Mouse (Mus musculus) neural tube, embryonic 13.5 days (tissue): Measurements from ENCODE around the gene Palm. TPM values are rescaled to one million over a fixed set of nuclear protein-coding genes. Genes with fewer than 3 reads are reported as not detected.
A peak's percentile ranks its signal among the peaks of the same experiment; 100 is the strongest.

Experiments used
- ATAC-seq: fragments of 200-750 bp; cut with Nextera tagmentation; 2 replicates; pipeline ENCODE4 v1.8.0; 2017; ENCODE audit warnings: low read depth, mild to moderate bottlenecking, moderate TSS enrichment, moderate library complexity
- H3K27ac ChIP-seq: fragments of 300-500 bp; sonication (generic); replicated peaks from 2 replicates; pipeline ENCODE4 v1.5.1; 2015; ENCODE audit warnings: moderate library complexity, mild to moderate bottlenecking, inconsistent platforms
- H3K27me3 ChIP-seq: fragments of 300-500 bp; sonication (generic); 2 replicates; pipeline ENCODE4 v1.6.1; 2015; ENCODE audit warnings: mild to moderate bottlenecking, inconsistent platforms
- H3K36me3 ChIP-seq: fragments of 300-500 bp; sonication (generic); 2 replicates; pipeline ENCODE4 v1.6.1; 2015; ENCODE audit warnings: mild to moderate bottlenecking, inconsistent platforms
- H3K4me1 ChIP-seq: fragments of 300-500 bp; sonication (generic); replicated peaks from 2 replicates; pipeline ENCODE4 v1.6.1; 2015; ENCODE audit warnings: inconsistent platforms
- H3K4me2 ChIP-seq: fragments of 300-500 bp; sonication (generic); 2 replicates; pipeline ENCODE4 v1.6.1; 2015; ENCODE audit warnings: inconsistent platforms, mild to moderate bottlenecking, moderate library complexity
- H3K4me3 ChIP-seq: fragments of 300-500 bp; sonication (generic); 2 replicates; pipeline ENCODE4 v1.5.1; 2015; ENCODE audit warnings: mild to moderate bottlenecking, inconsistent platforms
- H3K9ac ChIP-seq: fragments of 300-500 bp; sonication (generic); 2 replicates; pipeline ENCODE4 v1.6.1; 2015; ENCODE audit warnings: moderate library complexity, mild to moderate bottlenecking, inconsistent platforms
- H3K9me3 ChIP-seq: fragments of 300-500 bp; sonication (generic); 2 replicates; pipeline ENCODE4 v1.6.1; 2016; ENCODE audit warnings: inconsistent platforms
- WGBS: fragments of 180-500 bp; shearing (Covaris S2); methylation state at CpG from one replicate; pipeline ENCODE4 v1.1.7; 2015; 5-methylcytosine and 5-hydroxymethylcytosine counted together
- polyA plus RNA-seq: library from polyadenylated mRNA; unstranded; fragments of >200 nt; fragmentation: Nextera tagmentation; extraction: Ambion mirVana; gene quantifications from 2 replicates; pipeline ENCODE4 v1.2.1, GENCODE M21; 2015

Gene Palm
- polyA plus RNA-seq, 1 experiment from 2014 or later, result 231 TPM

DNA sequence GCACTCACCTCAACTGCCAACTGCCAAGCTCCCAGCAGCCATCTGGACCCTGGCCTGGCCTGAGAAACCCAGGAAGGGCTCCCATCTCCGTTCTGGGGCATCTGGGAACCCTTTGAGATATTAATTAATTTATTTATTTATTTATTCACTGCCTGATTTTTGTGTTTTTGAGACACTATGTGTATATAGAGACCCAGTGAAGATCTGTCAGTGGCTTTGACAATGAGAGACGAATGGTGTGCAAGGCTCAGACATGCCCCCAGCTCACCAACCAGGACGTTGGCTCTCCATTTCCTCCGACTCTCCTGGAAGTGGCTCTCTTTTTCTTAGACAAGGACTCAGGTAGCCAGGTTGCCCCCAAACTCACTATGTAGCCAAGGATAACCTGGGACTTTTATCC lies 2.5 kb upstream of the Palm start, which contains the start of gene Prss57:
Gene Prss57 (minus strand): TSS at position 101 of the 400 bp plus-strand sequence.
- H3K4me3 ChIP-seq, result no peak within 1 kb of the TSS
- 87% methylated on average over 4 of the region's 4 CpGs for WGBS
- ATAC-seq, result no peak

DNA sequence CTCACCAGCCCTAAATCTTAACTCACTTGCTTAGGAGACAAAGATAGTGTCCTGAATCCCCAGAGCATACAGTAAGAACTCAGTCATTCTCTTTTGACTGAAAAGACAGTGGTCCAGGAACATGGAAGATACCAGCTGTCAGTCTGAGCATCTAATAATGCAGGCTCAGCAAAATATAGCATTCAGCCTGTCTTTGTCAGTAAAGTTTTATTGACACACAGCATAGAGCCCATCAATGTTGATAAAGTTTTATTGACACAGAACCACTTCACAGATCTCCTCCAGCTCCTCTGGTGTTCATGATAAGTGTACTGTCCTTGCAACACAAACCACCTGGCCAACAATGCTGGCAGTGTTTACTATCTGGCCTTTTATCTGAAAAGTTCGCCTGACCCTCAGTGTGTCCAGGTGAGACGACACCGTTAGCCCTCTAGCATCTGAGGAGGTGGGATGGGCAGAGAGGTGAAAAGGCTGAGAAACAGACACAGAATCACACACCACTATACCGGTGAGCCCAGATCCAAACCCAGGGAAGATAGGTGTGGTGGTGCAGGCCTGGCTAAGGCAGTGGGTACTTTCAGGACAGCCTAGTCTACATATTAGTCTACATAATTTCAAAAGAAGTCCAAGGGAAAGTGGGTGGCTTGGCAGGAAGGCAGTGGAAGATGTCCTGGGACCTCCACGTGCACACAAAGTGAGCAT lies 882 bp upstream of the Palm start:
- H3K9ac ChIP-seq, result no peak overlapping the region; the same call in 1 of the 2 replicates
- H3K4me2 ChIP-seq, result no peak overlapping the region
- 79% methylated on average over 5 of the region's 5 CpGs for WGBS

More for the DNA sequence above, 2.5 kb upstream of the Palm start, which contains the start of gene Prss57:
- H3K4me1 ChIP-seq, result peaks cover 17% of the 10 kb centered on the region
- H3K4me2 ChIP-seq, result no peak within 1 kb of the TSS
- no peak within 1 kb of the TSS for H3K27ac ChIP-seq
- no peaks in the 10 kb centered on the region for H3K36me3 ChIP-seq
- H3K9me3 ChIP-seq, result no peaks in the 10 kb centered on the region
- no peak within 1 kb of the TSS for H3K9ac ChIP-seq
- H3K27me3 ChIP-seq, result 0 out of 2 replicates have a peak, but pooled peaks cover 4% of the 10 kb centered on the region

DNA sequence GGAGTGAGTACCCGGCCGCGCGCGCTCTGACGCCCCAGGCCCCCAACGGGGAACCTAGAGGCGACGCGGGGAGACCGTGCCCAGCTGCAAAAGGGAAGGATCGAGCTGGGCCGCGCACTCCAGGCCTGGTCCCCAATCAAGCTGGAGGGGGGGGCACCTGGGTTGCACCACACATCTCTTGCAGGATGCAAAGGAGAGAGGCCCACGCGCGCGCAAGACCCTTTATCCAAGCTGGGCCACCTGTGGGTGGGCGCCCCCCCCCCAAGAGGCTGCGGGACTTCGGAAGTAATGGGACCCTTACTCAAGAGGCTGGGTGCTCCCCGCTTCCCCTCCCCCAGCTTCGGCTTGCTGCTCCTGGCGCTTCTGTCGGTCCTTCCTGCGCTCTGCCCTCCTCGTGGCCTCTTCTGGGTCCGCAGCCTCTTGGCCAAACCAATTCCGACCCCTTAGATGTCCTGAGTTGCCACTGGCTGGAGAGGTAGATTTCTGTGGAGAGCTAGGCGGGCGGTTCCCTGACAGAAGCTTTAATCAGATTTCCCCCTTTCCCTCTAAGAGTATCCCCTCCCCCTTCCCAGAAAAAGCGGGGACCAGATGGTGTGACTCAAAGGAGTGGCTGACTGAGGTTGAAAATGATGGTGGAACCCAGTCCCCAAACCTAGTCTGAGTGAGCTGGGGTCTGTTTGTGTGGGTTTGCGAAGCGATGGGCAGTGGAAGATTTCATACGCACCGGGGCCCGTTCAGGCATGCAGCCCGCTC lies 542 bp downstream of the Palm start:
- peak; percentile 60 for ATAC-seq
- Histone ChIP-seq H3K27ac (peak overlapping the region; percentile 93), H3K27me3 (no peaks in the 10 kb centered on the region), H3K9me3 (no peaks in the 10 kb centered on the region), H3K36me3 (no peaks in the 10 kb centered on the region), H3K4me1 (peaks cover 45% of the 10 kb centered on the region), H3K4me3 (peak overlapping the region; percentile 97), H3K9ac (peak overlapping the region; percentile 98), H3K4me2 (peak overlapping the region; percentile 87)
- WGBS, result 1% methylated on average over 37 of the region's 38 CpGs

More for the DNA sequence above, 882 bp upstream of the Palm start:
- Histone ChIP-seq H3K4me1 (peaks cover 34% of the 10 kb centered on the region), H3K27ac (no peak overlapping the region; the same call in 1 of the 2 replicates), H3K4me3 (no peak overlapping the region), H3K9me3 (no peaks in the 10 kb centered on the region), H3K27me3 (no peaks in the 10 kb centered on the region), H3K36me3 (no peaks in the 10 kb centered on the region)
- ATAC-seq, result no peak

DNA sequence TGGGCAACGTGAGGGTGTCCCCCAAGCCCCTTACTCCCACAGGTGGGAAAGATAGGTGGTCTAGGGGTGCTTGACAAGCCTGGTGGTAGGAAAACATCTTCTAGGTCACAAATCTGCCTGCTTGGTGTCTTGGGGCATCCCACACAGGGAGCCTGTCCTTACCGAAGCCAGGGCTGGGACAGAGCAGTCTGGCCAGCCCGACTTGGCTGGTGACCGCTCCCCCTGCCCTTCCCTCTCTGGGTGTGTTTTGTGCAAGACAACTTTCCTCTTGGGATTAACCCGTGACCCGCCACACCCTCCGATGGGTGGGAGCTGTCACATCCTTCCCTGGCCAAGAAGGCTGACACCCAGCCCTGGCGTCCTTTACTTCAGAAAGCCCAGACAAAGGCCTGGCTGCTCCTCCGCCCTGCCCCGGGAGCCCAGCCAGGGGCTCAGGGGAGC lies 1.1 kb downstream of the Palm start:
- Histone ChIP-seq H3K4me1 (peaks cover 46% of the 10 kb centered on the region), H3K4me2 (peak overlapping the region; percentile 87), H3K36me3 (no peaks in the 10 kb centered on the region), H3K4me3 (peak overlapping the region; percentile 97), H3K27ac (peak overlapping the region; percentile 93), H3K9ac (peak overlapping the region; percentile 98), H3K9me3 (no peaks in the 10 kb centered on the region), H3K27me3 (no peaks in the 10 kb centered on the region)
- ATAC-seq, result peak; percentile 28
- WGBS, result 4% methylated on average over 10 of the region's 10 CpGs

DNA sequence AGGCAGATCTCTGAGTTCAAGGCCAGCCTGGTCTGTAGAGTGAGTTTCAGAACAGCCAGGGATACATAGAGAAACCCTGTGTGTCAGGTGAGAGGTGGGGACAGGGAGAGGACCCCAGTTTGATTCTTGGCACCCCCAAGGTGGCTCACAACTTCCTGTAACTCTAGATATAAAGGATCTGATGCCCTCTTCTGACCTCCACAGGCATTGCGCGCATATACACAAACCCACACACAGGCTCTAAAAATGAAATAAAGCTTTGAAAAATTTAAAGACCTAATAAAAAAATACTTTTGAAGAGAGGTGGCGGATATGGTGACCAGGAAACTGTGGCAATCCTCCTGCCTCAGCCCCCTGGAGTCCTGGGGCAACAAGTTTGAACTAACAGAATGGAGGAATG lies 2.5 kb downstream of the Palm start:
- ATAC-seq, result no peak
- Histone ChIP-seq H3K4me2 (0 out of 2 replicates have a peak overlapping the region, but pooled peaks have one; percentile 87), H3K4me3 (no peak overlapping the region), H3K27me3 (no peaks in the 10 kb centered on the region), H3K9ac (no peak overlapping the region), H3K9me3 (no peaks in the 10 kb centered on the region), H3K4me1 (peaks cover 56% of the 10 kb centered on the region), H3K36me3 (no peaks in the 10 kb centered on the region), H3K27ac (no peak overlapping the region)
- WGBS, result 93% methylated on average over 3 of the region's 3 CpGs

DNA sequence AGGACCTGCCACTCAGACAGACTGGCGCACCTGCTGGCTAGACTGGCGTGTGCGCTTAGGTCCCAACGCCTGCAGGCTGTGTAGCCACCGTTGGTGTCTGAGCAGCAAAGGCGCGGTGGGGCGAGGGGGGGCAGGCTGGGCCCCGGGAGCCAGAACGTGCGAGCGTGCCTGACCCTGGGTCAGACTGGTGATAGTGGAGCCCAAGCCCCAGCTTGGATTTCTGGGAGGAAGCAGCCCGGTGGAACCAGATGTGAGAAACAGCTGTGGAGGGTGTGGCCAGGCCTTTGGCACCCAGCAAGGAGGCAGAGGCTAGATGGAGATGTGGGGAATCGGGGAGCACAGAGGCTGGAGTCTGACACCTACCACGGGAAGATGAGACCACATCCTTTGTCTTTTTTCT lies 4.0 kb downstream of the Palm start:
- 41% methylated on average over 15 of the region's 15 CpGs for whole genome bisulfite sequencing
- ATAC-seq, result no peak
- Histone ChIP-seq H3K27me3 (no peaks in the 10 kb centered on the region), H3K27ac (peak overlapping the region; percentile 72), H3K4me3 (peak overlapping the region; percentile 20), H3K4me1 (peaks cover 70% of the 10 kb centered on the region), H3K4me2 (peak overlapping the region; percentile 46), H3K9me3 (no peaks in the 10 kb centered on the region), H3K9ac (peak overlapping the region; percentile 66), H3K36me3 (no peaks in the 10 kb centered on the region)

DNA sequence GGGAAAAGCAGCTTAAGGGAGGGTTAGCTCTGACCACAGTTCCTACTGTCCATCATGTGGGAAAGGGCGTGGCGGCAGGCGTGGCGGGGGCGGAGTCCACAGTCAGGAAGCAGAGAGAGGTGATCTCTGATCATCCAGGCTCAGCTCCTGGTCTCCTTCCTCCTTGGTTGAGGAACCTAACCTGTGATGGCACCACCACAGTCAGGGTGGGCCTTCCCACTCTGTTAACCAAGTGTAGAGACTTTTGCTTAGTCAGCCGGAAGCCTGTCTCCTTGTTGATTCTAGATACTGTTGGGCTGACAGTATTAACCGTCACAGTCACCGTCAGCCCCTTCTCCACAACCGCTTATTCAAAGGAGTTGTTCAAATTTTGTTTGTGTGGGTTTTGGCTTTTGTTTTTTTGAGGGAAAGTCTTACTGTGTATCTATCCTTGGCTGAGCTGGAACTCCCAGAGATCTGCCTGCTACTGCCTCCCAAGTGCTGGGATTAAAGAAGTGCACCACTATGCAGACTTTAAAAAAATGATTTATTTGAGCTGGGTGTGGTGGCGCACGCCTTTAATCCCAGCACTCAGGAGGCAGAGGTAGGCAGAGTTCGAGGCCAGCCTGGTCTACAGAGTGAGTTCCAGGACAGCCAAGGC lies 5.0 kb downstream of the Palm start:
- Histone ChIP-seq H3K9ac (no peak overlapping the region), H3K27me3 (no peaks in the 10 kb centered on the region), H3K27ac (no peak overlapping the region), H3K36me3 (no peaks in the 10 kb centered on the region), H3K4me1 (peaks cover 81% of the 10 kb centered on the region), H3K4me3 (no peak overlapping the region), H3K4me2 (no peak overlapping the region), H3K9me3 (no peaks in the 10 kb centered on the region)
- no peak for ATAC-seq
- whole genome bisulfite sequencing, result 86% methylated on average over 12 of the region's 12 CpGs

DNA sequence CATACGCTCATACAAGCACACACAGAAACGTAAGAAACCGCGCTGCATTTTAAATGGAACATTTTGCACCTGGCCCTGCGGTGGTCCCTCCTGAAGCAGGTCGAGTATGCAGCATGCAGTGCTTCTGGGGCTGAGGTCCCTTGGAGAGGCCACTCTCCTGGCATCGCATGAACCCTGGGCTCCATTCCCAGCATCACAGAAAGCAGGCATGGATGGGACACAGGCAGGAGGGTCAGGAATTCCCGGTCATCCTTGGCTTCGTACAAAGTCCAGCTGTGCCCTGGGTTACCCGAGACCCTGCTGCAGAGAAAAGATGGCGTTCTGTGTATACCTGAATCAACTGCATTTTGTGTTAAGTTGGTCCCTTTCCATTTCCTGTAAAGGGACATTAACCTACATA lies 7.1 kb downstream of the Palm start:
- Histone ChIP-seq H3K9ac (no peak overlapping the region), H3K4me1 (peaks cover 88% of the 10 kb centered on the region), H3K27ac (peak overlapping the region; percentile 18; the same call in 1 of the 2 replicates), H3K4me2 (no peak overlapping the region), H3K4me3 (no peak overlapping the region), H3K27me3 (no peaks in the 10 kb centered on the region), H3K9me3 (no peaks in the 10 kb centered on the region), H3K36me3 (no peaks in the 10 kb centered on the region)
- WGBS, result 78% methylated on average over 11 of the region's 11 CpGs
- ATAC-seq, result no peak

DNA sequence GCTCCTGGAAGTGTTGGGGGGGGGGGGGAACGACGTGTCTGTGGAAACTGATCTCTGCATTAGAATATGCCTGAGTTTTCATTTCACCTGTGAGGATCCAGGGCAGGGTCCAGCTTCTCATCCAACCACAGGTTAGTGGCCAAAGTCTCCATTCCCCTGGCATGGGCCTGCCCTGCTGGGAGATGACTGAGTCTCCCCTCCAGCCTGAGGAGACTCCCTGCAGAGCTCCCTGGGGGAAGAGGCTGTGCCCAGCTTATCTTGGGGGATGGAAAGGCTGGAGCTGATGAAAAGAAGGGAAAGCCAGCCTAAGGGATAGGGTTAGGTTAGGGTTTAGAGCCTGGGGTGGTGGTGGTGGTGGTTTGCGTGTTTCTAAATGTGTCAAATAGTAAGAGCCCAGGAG lies 8.5 kb downstream of the Palm start:
- Histone ChIP-seq H3K4me2 (peak overlapping the region; percentile 2; the same call in 1 of the 2 replicates), H3K9ac (peak overlapping the region; percentile 45)

DNA sequence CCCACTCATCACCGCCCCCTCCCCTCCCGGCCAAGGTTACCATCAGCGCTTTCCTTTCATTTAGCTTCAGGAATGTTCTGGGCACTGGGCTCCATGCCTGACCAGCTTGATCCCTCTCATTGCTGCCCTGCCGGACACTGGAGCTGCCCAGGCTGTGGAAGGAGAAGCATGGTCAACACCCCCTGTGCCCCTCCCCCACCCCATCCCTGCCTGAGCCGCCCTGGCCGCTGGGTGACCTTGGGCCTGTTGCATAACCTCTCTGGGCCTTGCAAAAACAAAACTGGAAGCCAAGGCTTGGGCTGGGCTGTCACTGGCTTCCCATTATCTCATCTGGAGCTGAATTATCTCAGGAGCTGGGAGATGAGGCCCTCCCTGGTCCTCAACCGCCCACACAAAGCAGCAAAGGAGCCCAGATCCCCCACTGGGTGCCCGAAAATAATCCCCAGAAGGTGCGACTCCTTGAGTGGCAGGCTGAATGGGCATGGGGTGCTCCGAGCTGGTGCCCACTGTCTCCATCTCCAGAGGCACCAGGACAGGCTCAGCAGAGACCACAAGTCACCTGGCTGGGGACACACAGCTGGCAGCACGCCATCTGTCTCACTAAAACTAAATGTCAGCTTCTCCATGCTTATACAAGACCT lies 9.1 kb downstream of the Palm start:
- H3K36me3 ChIP-seq, result peaks cover 10% of the 10 kb centered on the region; the same call in 1 of the 2 replicates
- H3K27me3 ChIP-seq, result no peaks in the 10 kb centered on the region
- H3K9ac ChIP-seq, result peak overlapping the region; percentile 45
- 38% methylated on average over 11 of the region's 11 CpGs for WGBS
- H3K4me1 ChIP-seq, result peaks cover 88% of the 10 kb centered on the region
- H3K27ac ChIP-seq, result peak overlapping the region; percentile 97
- H3K4me3 ChIP-seq, result no peak overlapping the region
- no peaks in the 10 kb centered on the region for H3K9me3 ChIP-seq
- H3K4me2 ChIP-seq, result peak overlapping the region; percentile 2; the same call in 1 of the 2 replicates
- ATAC-seq, result no peak

More for the DNA sequence above, 8.5 kb downstream of the Palm start:
- ATAC-seq, result no peak
- Histone ChIP-seq H3K4me3 (no peak overlapping the region), H3K4me1 (peaks cover 88% of the 10 kb centered on the region), H3K27ac (peak overlapping the region; percentile 97), H3K36me3 (0 out of 2 replicates have a peak, but pooled peaks cover 4% of the 10 kb centered on the region), H3K9me3 (no peaks in the 10 kb centered on the region), H3K27me3 (no peaks in the 10 kb centered on the region)
- WGBS, result 30% methylated on average over 3 of the region's 3 CpGs

DNA sequence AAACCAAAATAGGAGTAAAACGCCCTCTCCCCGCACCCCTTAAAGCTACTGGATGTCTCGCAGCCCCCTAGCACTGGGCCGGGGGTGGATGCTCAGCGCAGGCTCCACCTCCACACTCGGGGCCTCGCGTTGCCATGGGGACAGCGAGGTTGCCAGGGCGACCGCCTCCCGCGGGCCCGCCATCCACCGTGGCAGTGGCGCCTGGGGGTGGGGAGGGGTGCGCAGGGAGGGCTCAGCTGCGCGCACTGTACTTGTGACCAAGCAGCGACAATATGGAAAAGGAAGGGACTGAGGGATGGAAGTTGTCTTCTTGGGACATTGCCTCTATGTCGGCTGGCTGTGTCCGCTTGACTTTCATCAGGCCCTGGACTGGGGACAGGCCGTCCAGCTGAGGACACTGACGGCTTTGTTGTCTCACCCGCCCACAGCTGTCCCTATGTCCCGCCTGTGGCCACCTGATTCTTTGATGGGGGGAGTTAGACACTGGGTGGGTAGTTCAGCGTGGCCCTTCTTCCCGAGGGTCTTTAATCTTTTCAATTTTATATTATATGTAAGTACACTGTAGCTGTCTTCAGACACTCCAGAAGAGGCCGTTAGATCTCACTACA lies 10.4 kb downstream of the Palm start:
- peaks cover 90% of the 10 kb centered on the region for H3K4me1 ChIP-seq
- H3K4me2 ChIP-seq, result peak overlapping the region; percentile 51
- H3K4me3 ChIP-seq, result peak overlapping the region; percentile 26
- H3K9me3 ChIP-seq, result no peaks in the 10 kb centered on the region
- H3K9ac ChIP-seq, result peak overlapping the region; percentile 58
- H3K36me3 ChIP-seq, result peaks cover 23% of the 10 kb centered on the region
- ATAC-seq, result peak; percentile 91
- 3% methylated on average over 29 of the region's 29 CpGs for WGBS
- no peaks in the 10 kb centered on the region for H3K27me3 ChIP-seq
- H3K27ac ChIP-seq, result peak overlapping the region; percentile 97
